Mouse (Mus musculus) cortical plate, adult 2 months (tissue): ENCODE results near the gene Aldh18a1. TPM values are rescaled to one million over a fixed set of nuclear protein-coding genes. Genes with fewer than 3 reads are reported as not detected.
"Not testable (repeated sequence)": the region's sequence is repeated elsewhere in the genome, so short reads cannot be mapped to it uniquely, and the experiment has no call there.

ENCODE experiments used
- H3K27ac ChIP-seq: fragments of 200-500 bp; 2 replicates; pipeline ENCODE4 v1.5.1; 2012; ENCODE audit warnings: low read length, control low read depth, inconsistent platforms; ENCODE audit not compliant: insufficient read depth
- H3K4me1 ChIP-seq: fragments of 200-500 bp; 2 replicates; pipeline ENCODE4 v1.6.1; 2011; ENCODE audit warnings: low read length; ENCODE audit not compliant: control insufficient read depth, insufficient read depth
- H3K4me3 ChIP-seq: fragments of 200-500 bp; 2 replicates; pipeline ENCODE4 v1.5.1; 2011; ENCODE audit warnings: mild to moderate bottlenecking, low read length, control low read depth; ENCODE audit not compliant: insufficient read depth
- CTCF ChIP-seq: fragments of 200-500 bp; IDR thresholded peaks from 2 replicates; pipeline ENCODE4 v1.5.1; 2011; ENCODE audit warnings: mild to moderate bottlenecking, control low read depth, low read length; ENCODE audit not compliant: insufficient read depth; ENCODE audit errors: extremely low read depth
- POLR2A ChIP-seq: fragments of 200-500 bp; IDR thresholded peaks from 2 replicates; pipeline ENCODE4 v1.6.1; 2011; ENCODE audit warnings: mild to moderate bottlenecking, low read length, control low read depth; ENCODE audit not compliant: insufficient read depth; ENCODE audit errors: extremely low read depth
- polyA plus RNA-seq: library from polyadenylated mRNA; depleted of rRNA; stranded (reverse); fragments of >200 nt; gene quantifications from 2 replicates; pipeline ENCODE4 v1.2.3, GENCODE M21; 2012

The Aldh18a1 gene
- polyA plus RNA-seq, 1 experiment, result 20.4 TPM

GRCm38 (mm10) chr19:40588847-40589529 is 725 bp upstream of the Aldh18a1 start:
- TF ChIP-seq CTCF (peak; percentile 55), POLR2A (no peak)
- peak overlapping the region; percentile 90 for H3K4me3 ChIP-seq
- no peak overlapping the region for H3K27ac ChIP-seq
- peaks cover 4% of the 10 kb centered on the region for H3K4me1 ChIP-seq

- Histone ChIP-seq H3K4me1 (peaks cover 4% of the 10 kb centered on the region), H3K27ac (no peak overlapping the region), H3K4me3 (peak overlapping the region; percentile 90)
- TF ChIP-seq POLR2A (no peak), CTCF (no peak)
Observed at GRCm38 (mm10) chr19:40587491-40588292, 571 bp downstream of the Aldh18a1 start.

GRCm38 (mm10) chr19:40586908-40587307 is 1.4 kb downstream of the Aldh18a1 start:
- Histone ChIP-seq H3K4me1 (peaks cover 4% of the 10 kb centered on the region), H3K4me3 (no peak overlapping the region; the same call in 1 of the 2 replicates), H3K27ac (no peak overlapping the region)
- no peak for TF ChIP-seq CTCF
- TF ChIP-seq POLR2A, result no peak

GRCm38 (mm10) chr19:40581662-40582061 is 6.6 kb downstream of the Aldh18a1 start:
- Histone ChIP-seq H3K4me1 (no peaks in the 10 kb centered on the region), H3K4me3 (no peak overlapping the region), H3K27ac (no peak overlapping the region)
- no peak for TF ChIP-seq CTCF
- no peak for TF ChIP-seq POLR2A

GRCm38 (mm10) chr19:40580902-40581301 is 7.4 kb downstream of the Aldh18a1 start:
- Histone ChIP-seq H3K4me3 (no peak overlapping the region), H3K27ac (no peak overlapping the region)
- TF ChIP-seq CTCF (no peak), POLR2A (no peak)

GRCm38 (mm10) chr19:40575438-40575837 is 12.8 kb downstream of the Aldh18a1 start:
- no peak overlapping the region for H3K4me3 ChIP-seq
- no peak for TF ChIP-seq POLR2A
- TF ChIP-seq CTCF, result no peak
- H3K27ac ChIP-seq, result no peak overlapping the region
- H3K4me1 ChIP-seq, result no peaks in the 10 kb centered on the region

More at GRCm38 (mm10) chr19:40580902-40581301, 7.4 kb downstream of the Aldh18a1 start:
- no peaks in the 10 kb centered on the region for H3K4me1 ChIP-seq

- no peak for TF ChIP-seq POLR2A
- TF ChIP-seq CTCF, result no peak
- H3K4me3 ChIP-seq, result no peak overlapping the region
Observed at GRCm38 (mm10) chr19:40570726-40571125, 17.5 kb downstream of the Aldh18a1 start.

GRCm38 (mm10) chr19:40567616-40568015 is 20.6 kb downstream of the Aldh18a1 start:
- no peak overlapping the region for H3K27ac ChIP-seq
- H3K4me1 ChIP-seq, result no peaks in the 10 kb centered on the region
- TF ChIP-seq CTCF, result no peak
- TF ChIP-seq POLR2A, result no peak
- no peak overlapping the region for H3K4me3 ChIP-seq

More at GRCm38 (mm10) chr19:40570726-40571125, 17.5 kb downstream of the Aldh18a1 start:
- no peaks in the 10 kb centered on the region for H3K4me1 ChIP-seq
- H3K27ac ChIP-seq, result no peak overlapping the region

GRCm38 (mm10) chr19:40563880-40564645 is 24.2 kb downstream of the Aldh18a1 start:
- H3K27ac ChIP-seq, result no peak overlapping the region
- no peak overlapping the region for H3K4me3 ChIP-seq
- no peaks in the 10 kb centered on the region for H3K4me1 ChIP-seq
- TF ChIP-seq CTCF (no peak), POLR2A (no peak)

GRCm38 (mm10) chr19:40561521-40561920 is 26.7 kb downstream of the Aldh18a1 start:
- H3K4me1 ChIP-seq, H3K27ac ChIP-seq, H3K4me3 ChIP-seq: not testable (repeated sequence)
